Mouse (Mus musculus) embryonic facial prominence, embryonic 10.5 days (tissue): Measurements from ENCODE around the gene Ippk. TPM values are rescaled to one million over a fixed set of nuclear protein-coding genes. Genes with fewer than 3 reads are reported as not detected.

ENCODE experiments used
- DNase-seq: peaks from one replicate; pipeline ENCODE4 v3.0.0-alpha.2; 2017; ENCODE audit warnings: low spot score
- H3K27ac ChIP-seq: fragments of 300-500 bp; sonication (generic); replicated peaks from 2 replicates; pipeline ENCODE4 v1.5.1; 2016; ENCODE audit warnings: mild to moderate bottlenecking
- H3K27me3 ChIP-seq: fragments of 300-500 bp; sonication (generic); replicated peaks from 2 replicates; pipeline ENCODE4 v1.6.1; 2016; ENCODE audit warnings: low read depth, mild to moderate bottlenecking; ENCODE audit not compliant: poor library complexity, severe bottlenecking
- H3K36me3 ChIP-seq: fragments of 300-500 bp; sonication (generic); replicated peaks from 2 replicates; pipeline ENCODE4 v1.6.1; 2016; ENCODE audit warnings: mild to moderate bottlenecking, moderate library complexity
- H3K4me1 ChIP-seq: fragments of 300-500 bp; sonication (generic); 2 replicates; pipeline ENCODE4 v1.6.1; 2016
- H3K4me3 ChIP-seq: fragments of 300-500 bp; sonication (generic); 2 replicates; pipeline ENCODE4 v1.5.1; 2016; ENCODE audit warnings: mild to moderate bottlenecking, moderate library complexity
- H3K9me3 ChIP-seq: fragments of 300-500 bp; sonication (generic); 2 replicates; pipeline ENCODE4 v1.6.1; 2016; ENCODE audit warnings: mild to moderate bottlenecking
- WGBS: fragments of 180-500 bp; shearing (Covaris S2); methylation state at CpG from one replicate; pipeline ENCODE4 v1.1.7; 2016; 5-methylcytosine and 5-hydroxymethylcytosine counted together
- polyA plus RNA-seq: library from polyadenylated mRNA; unstranded; fragments of >200 nt; fragmentation: Nextera tagmentation; extraction: Ambion mirVana; gene quantifications from 2 replicates; pipeline ENCODE4 v1.2.1, GENCODE M21; 2016

Gene Ippk
- polyA plus RNA-seq, result 18.3 and 20.4 TPM in 2 replicates

- H3K9me3 ChIP-seq, result no peaks in the 10 kb centered on the region
- WGBS, result under 1% methylated on average over 69 of the region's 69 CpGs
Observed at GRCm38 (mm10) chr13:49420754-49421605, at the start of gene Ippk. Gene Ippk (plus strand): TSS chr13:49421249.

GRCm38 (mm10) chr13:49371428-49371899 is 49.6 kb upstream of the Ippk start:
- 21% methylated on average over 3 of the region's 3 CpGs for WGBS
- peak; percentile 54 for DNase-seq
- H3K27ac ChIP-seq, result peak overlapping the region; percentile 79
- H3K27me3 ChIP-seq, result no peaks in the 10 kb centered on the region
- H3K9me3 ChIP-seq, result no peaks in the 10 kb centered on the region
- H3K4me1 ChIP-seq, result peaks cover 33% of the 10 kb centered on the region
- peak overlapping the region; percentile 5; the same call in 1 of the 2 replicates for H3K4me3 ChIP-seq
- H3K36me3 ChIP-seq, result peaks cover 70% of the 10 kb centered on the region

More at GRCm38 (mm10) chr13:49420754-49421605, at the start of gene Ippk:
- H3K36me3 ChIP-seq, result peaks cover 5% of the 10 kb centered on the region; the same call in 1 of the 2 replicates
- no peaks in the 10 kb centered on the region for H3K27me3 ChIP-seq
- H3K4me1 ChIP-seq, result peaks cover 27% of the 10 kb centered on the region
- peak within 1 kb of the TSS; percentile 90 for H3K27ac ChIP-seq
- H3K4me3 ChIP-seq, result peak within 1 kb of the TSS; percentile 96
- DNase-seq, result peak; percentile 99

- H3K9me3 ChIP-seq, result no peaks in the 10 kb centered on the region
- 93% methylated on average over 9 of the region's 9 CpGs for WGBS
- no peak overlapping the region for H3K4me3 ChIP-seq
- H3K27ac ChIP-seq, result 0 out of 2 replicates have a peak overlapping the region, but pooled peaks have one; percentile 26
- peaks cover 80% of the 10 kb centered on the region for H3K36me3 ChIP-seq
- no peaks in the 10 kb centered on the region for H3K27me3 ChIP-seq
- H3K4me1 ChIP-seq, result peaks cover 33% of the 10 kb centered on the region
- no peak for DNase-seq
Observed at GRCm38 (mm10) chr13:49372370-49373060, 48.5 kb upstream of the Ippk start.

- DNase-seq, result no peak
- Histone ChIP-seq H3K9me3 (no peaks in the 10 kb centered on the region), H3K27ac (no peak overlapping the region), H3K4me3 (no peak overlapping the region), H3K27me3 (no peaks in the 10 kb centered on the region), H3K4me1 (peaks cover 33% of the 10 kb centered on the region), H3K36me3 (peaks cover 94% of the 10 kb centered on the region)
- WGBS, result 75% methylated on average over 6 of the region's 6 CpGs
Observed at GRCm38 (mm10) chr13:49374304-49374703, 46.7 kb upstream of the Ippk start.

- Histone ChIP-seq H3K27ac (no peak overlapping the region), H3K36me3 (peaks cover 94% of the 10 kb centered on the region), H3K27me3 (no peaks in the 10 kb centered on the region), H3K4me1 (peaks cover 33% of the 10 kb centered on the region), H3K9me3 (no peaks in the 10 kb centered on the region), H3K4me3 (no peak overlapping the region)
- WGBS, result 88% methylated on average over 6 of the region's 6 CpGs
- DNase-seq, result no peak
Observed at GRCm38 (mm10) chr13:49374730-49375129, 46.3 kb upstream of the Ippk start.

- Histone ChIP-seq H3K4me3 (no peak overlapping the region), H3K4me1 (peaks cover 8% of the 10 kb centered on the region; the same call in 1 of the 2 replicates), H3K36me3 (peaks cover 94% of the 10 kb centered on the region), H3K9me3 (no peaks in the 10 kb centered on the region), H3K27me3 (no peaks in the 10 kb centered on the region), H3K27ac (no peak overlapping the region)
- no peak for DNase-seq
- WGBS, result 85% methylated on average over 6 of the region's 6 CpGs
Observed at GRCm38 (mm10) chr13:49377608-49378007, 43.4 kb upstream of the Ippk start.

- no peak overlapping the region for H3K4me3 ChIP-seq
- peaks cover 100% of the 10 kb centered on the region for H3K36me3 ChIP-seq
- peaks cover 3% of the 10 kb centered on the region; the same call in 1 of the 2 replicates for H3K4me1 ChIP-seq
- no peak for DNase-seq
- no peaks in the 10 kb centered on the region for H3K27me3 ChIP-seq
- no peaks in the 10 kb centered on the region for H3K9me3 ChIP-seq
- WGBS, result 95% methylated on average over 20 of the region's 20 CpGs
- no peak overlapping the region for H3K27ac ChIP-seq
Observed at GRCm38 (mm10) chr13:49379301-49379700, 41.7 kb upstream of the Ippk start.

GRCm38 (mm10) chr13:49381230-49381629 is 39.8 kb upstream of the Ippk start:
- Histone ChIP-seq H3K4me3 (no peak overlapping the region), H3K9me3 (no peaks in the 10 kb centered on the region), H3K36me3 (peaks cover 100% of the 10 kb centered on the region), H3K4me1 (peaks cover 4% of the 10 kb centered on the region; the same call in 1 of the 2 replicates), H3K27ac (no peak overlapping the region), H3K27me3 (no peaks in the 10 kb centered on the region)
- DNase-seq, result peak; percentile 78
- 22% methylated on average over 3 of the region's 3 CpGs for WGBS

- H3K4me3 ChIP-seq, result no peak overlapping the region
- peaks cover 94% of the 10 kb centered on the region for H3K36me3 ChIP-seq
- no peak for DNase-seq
- H3K27me3 ChIP-seq, result no peaks in the 10 kb centered on the region
- no peaks in the 10 kb centered on the region for H3K9me3 ChIP-seq
- H3K4me1 ChIP-seq, result peaks cover 4% of the 10 kb centered on the region; the same call in 1 of the 2 replicates
- 95% methylated on average over 23 of the region's 23 CpGs for WGBS
- H3K27ac ChIP-seq, result no peak overlapping the region
Observed at GRCm38 (mm10) chr13:49382997-49383396, 38.1 kb upstream of the Ippk start.

- no peak overlapping the region for H3K27ac ChIP-seq
- peaks cover 4% of the 10 kb centered on the region; the same call in 1 of the 2 replicates for H3K4me1 ChIP-seq
- H3K36me3 ChIP-seq, result peaks cover 81% of the 10 kb centered on the region
- no peak for DNase-seq
- 85% methylated on average over 16 of the region's 16 CpGs for WGBS
- no peak overlapping the region for H3K4me3 ChIP-seq
- H3K27me3 ChIP-seq, result no peaks in the 10 kb centered on the region
- H3K9me3 ChIP-seq, result no peaks in the 10 kb centered on the region
Observed at GRCm38 (mm10) chr13:49384751-49385463, 36.1 kb upstream of the Ippk start.

- H3K27ac ChIP-seq, result no peak overlapping the region
- H3K4me3 ChIP-seq, result no peak overlapping the region
- H3K9me3 ChIP-seq, result peaks cover 4% of the 10 kb centered on the region; the same call in 1 of the 2 replicates
- peaks cover 32% of the 10 kb centered on the region for H3K36me3 ChIP-seq
- H3K27me3 ChIP-seq, result no peaks in the 10 kb centered on the region
- DNase-seq, result no peak
- no peaks in the 10 kb centered on the region for H3K4me1 ChIP-seq
- WGBS, result 97% methylated on average over 2 of the region's 2 CpGs
Observed at GRCm38 (mm10) chr13:49391374-49391773, 29.7 kb upstream of the Ippk start.

GRCm38 (mm10) chr13:49393579-49393978 is 27.5 kb upstream of the Ippk start:
- no peak for DNase-seq
- Histone ChIP-seq H3K4me1 (0 out of 2 replicates have a peak, but pooled peaks cover 3% of the 10 kb centered on the region), H3K36me3 (peaks cover 22% of the 10 kb centered on the region), H3K27me3 (no peaks in the 10 kb centered on the region), H3K4me3 (no peak overlapping the region), H3K27ac (no peak overlapping the region), H3K9me3 (peaks cover 4% of the 10 kb centered on the region; the same call in 1 of the 2 replicates)
- WGBS, result 91% methylated on average over 1 of the region's 1 CpGs
